Mouse (Mus musculus) skeletal muscle tissue, adult 2 months (tissue): ENCODE results near the gene Gm12248.
"Not testable (repeated sequence)": the region's sequence is repeated elsewhere in the genome, so short reads cannot be mapped to it uniquely, and the experiment has no call there.

ENCODE experiments used
- DNase-seq: peaks from one replicate; pipeline ENCODE4 v3.0.0-alpha.2; 2012; ENCODE audit warnings: low read depth, low spot score

Gene Gm12248

DNA sequence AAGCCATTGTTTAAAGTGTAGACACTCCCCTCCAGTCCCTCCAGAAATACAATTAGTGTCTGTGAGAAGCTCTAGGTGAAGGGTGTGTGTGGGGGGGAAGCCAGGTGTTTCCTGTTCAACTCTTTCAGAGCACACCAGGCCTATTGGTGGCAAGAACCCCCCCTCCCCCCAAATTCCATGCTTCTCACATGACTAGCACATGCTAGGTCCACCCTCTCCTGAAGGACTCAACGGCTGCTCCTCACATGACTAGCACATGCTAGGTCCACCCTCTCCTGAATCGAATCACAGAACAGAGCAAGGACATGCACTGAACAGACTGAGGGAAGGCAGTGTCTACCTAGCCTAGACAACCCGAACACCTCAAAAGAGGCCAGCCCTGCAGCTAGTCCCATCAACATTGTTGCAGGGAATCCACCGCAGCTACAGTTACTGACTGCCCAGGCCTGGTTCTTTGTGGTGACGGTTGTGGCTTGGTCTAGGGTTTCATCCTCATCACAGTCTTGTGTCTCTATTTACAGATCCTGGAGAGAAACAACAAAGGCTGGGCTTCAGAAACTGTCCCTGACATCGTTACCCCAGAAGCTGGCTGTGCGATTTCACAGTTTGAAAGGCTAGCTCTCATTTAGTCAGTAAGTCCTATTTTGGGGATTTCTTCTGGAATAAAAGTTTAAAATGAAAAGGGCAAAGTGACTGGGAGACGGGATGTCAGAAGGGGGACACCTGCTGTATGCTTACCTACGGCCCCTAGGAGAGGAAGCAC is 9.8 kb upstream of the Gm12248 start:
- DNase-seq = no peak

DNA sequence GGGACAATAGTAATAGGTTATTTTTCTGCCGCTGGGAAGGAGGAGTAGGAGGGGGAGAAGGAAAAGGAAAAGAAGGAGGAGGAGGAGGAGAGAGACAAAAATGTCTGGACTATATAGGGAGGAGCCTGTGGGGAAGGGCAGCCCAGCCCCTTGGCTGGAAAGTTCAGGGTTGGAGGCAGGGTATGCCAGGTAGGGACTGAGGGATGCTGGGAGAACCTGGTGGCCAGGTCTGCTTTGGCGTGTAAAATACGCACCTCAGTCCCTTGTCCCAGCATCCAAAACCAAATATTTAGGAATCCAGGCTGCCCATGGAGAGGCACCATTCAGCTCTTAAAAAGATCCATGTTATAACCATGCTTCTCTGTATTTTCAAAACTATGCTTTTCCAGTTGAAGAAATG is 9.2 kb upstream of the Gm12248 start:
- DNase-seq = no peak

DNA sequence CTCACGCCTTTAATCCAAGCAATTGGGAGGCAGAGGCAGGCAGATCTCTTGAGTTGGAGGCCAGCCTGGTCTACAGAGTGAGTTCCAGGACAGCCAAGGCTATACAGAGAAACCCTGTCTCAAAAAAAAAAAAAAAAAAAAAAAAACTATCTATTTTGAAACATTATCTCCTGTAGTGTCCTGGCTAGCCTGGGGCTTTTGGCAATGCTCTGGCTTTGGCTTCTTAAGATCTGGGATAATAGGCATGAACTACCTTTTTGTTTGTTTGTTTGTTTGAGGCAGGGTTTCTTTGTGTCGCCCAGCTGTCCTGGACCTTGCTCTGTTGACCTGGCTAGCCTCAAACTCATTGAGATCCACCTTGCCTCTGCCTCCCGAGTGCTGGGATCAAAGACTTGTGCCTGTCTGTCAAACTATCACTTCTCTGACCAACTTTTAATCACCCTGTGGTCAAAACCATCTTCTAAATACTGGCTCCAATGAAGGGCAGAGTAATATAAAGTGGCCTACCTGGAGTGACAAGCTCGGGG is 8.3 kb upstream of the Gm12248 start:
- DNase-seq = no peak

- no peak for DNase-seq
Measured at GRCm38 (mm10) chr11:58100006-58100405, 7.1 kb upstream of the Gm12248 start.

- DNase-seq = not testable (repeated sequence)
Measured at GRCm38 (mm10) chr11:58098366-58098720, 5.4 kb upstream of the Gm12248 start.

DNA sequence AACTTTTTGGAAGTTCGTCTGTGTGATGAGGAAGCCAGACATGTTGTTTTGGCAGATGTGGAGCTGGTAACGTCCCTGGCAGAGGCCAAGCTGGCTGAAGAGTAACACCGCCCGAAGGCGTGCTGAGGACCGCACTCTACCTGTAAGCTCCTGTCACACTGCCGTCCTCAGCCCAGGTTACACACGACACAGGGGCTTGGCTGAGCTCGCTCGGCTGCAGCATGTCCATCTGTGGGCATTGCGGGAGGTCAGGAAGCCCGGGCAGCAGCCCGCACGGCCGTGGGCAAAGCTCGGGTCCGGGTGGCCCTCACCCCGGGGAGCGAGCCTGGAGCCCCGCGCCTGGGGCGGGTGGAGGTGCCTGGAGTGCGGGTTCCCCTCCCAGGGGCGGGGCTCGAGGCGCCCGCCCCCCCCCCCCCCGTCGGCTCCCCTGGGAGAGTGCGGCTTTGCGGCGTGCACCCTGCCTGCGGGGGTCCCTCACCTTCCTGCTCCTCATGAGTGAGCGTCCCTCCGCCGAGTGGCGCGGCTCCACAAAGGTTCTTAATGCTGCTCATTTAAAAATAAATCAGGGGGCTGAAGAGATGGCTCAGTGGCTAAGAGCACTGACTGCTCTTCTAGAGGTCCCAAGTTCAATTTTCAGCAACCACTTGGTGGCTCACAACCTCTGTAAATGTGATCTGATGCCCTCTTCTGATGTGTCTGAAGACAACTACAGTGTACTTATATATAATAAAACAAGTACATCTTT is 4.9 kb upstream of the Gm12248 start:
- no peak for DNase-seq

DNA sequence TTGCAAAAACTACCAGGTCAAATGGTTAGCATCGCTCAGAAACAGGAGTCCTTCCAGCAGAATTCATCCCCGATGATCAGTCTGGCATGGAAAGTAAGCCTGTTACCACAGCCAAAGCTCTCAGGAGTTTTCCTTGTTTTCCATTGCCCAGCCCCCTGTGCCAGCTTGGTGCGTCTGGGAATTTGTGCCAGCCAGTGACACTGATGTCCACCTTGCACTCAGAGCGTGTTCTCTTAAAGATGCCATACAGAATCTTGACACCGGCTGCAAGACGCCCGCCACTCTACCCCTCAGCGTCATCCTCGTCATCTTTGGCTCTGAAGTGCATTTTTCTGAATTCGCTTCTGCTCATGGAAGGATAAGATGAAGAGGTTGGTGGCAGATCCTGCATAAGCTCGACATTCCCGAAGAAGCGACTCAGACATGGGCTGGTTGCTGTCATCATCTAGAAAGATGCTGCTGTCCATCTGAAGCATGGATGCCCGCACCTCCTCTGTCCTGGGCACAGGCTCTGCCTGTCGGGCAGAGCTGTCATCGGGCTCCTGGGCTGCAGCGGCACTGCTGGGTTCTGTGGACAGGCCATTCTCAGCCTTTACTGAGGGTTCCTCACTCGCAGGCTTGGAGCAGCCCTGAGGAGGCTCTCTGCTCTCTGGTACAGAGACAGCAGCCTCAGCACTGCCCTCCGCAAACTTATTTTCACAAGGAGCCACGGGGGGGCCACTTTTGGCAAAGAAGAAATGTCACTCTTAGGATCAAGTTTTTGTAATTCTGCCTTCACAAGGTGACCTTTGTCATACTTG is 4.1 kb upstream of the Gm12248 start:
- DNase-seq = no peak

DNA sequence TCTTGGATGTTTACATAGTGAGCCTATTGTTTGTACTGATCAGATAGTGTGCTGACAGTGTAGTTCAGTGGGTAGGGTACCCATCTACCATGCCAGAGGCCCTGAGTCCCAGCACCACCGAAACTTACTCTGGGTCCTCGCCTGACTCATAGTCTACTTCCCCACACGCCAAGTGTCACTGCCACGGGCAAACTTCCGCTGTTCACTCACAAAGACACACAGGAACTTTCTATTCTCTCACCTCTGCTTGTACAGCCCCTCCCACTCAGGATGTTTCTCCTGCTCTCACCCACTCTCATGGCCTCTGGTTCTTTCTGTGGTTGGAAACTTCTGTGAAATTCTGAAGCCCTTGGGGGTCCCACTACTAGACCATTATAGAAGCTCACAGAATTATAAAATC is 3.2 kb upstream of the Gm12248 start:
- DNase-seq = no peak

- no peak for DNase-seq
Measured at GRCm38 (mm10) chr11:58095561-58095960, 2.6 kb upstream of the Gm12248 start.

- DNase-seq = no peak
Measured at GRCm38 (mm10) chr11:58094766-58095165, 1.8 kb upstream of the Gm12248 start.

DNA sequence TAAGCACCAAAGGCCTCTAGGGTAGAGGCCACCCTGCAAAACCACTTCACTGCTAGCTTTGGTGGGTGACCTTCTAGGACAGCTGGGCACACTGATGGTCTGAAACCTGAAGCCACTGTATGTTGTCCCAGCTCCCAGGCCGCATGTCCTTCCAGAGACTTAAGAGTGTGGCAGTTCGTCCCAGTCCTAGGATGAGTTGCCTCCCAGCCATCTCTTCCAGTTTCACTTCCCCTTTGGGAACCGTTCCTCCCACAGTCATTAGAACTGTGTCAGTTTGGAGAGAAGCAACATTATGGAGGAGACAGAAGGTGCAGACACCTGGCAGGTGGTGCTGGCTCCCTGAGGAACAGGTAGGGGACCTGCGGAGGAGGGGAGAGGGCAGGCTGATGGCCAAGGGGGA is 393 bp downstream of the Gm12248 start:
- no peak for DNase-seq

DNA sequence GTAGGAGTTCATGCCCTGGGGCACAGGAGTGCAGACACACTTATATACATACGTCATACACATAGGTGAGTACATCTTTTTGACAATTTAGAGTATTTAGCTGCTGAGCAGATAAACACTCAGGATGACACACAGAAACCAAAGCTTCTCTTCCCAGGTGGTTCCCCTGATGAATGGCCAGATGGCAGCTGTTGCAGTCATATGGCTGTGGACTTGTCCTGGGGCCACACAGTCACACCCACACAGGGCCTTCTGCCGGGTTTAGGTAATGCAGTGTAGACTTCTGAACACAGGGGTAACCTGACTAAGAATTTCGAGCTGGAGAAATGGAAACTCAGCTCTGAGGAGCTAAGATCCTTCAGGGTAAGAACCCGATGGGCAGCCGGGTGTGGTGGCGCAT is 11.2 kb downstream of the Gm12248 start:
- no peak for DNase-seq

DNA sequence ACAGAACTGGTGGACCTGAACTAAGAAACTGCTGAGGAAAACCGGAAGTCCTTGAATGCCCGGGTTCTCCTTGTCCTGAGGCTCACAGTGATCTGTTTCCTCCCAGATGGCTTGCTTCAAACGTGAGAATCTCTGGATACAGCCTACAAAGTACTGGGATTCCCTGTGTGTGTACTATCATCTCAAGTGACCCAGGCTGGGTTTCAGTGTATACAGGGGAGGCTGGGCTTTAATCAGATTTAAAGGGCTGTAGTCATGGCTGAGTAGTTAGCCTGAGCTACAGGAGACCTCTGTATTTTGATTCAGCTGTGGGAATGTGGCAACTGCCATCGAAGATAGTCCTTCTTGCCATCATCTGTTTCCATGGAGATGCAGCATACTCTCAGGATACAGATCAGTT is 15.7 kb downstream of the Gm12248 start:
- DNase-seq = no peak

- no peak for DNase-seq
Measured at GRCm38 (mm10) chr11:58072978-58073377, 20.0 kb downstream of the Gm12248 start.

- no peak for DNase-seq
Measured at GRCm38 (mm10) chr11:58065025-58065424, 27.9 kb downstream of the Gm12248 start.

GRCm38 (mm10) chr11:58062586-58062985 is 30.3 kb downstream of the Gm12248 start:
- no peak for DNase-seq

DNA sequence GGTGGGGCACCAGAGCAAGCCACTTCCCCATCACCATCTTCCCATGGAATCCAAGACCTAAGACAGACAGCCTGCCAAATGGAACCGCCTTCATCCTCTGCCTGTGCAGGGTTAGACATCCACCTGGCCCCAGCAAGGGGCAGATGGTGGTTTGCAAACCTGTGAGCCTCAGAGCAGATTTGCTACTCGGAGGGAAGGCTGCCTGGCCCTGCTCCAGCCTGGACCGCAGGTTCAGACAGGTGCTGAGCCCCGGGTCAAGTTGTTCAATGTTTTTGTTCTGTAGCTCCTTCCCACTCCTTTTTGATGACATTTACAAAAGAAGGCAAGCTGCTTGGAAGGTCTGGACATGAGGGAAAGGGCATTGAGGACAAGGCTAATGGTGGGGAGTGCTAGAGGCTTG is 31.7 kb downstream of the Gm12248 start:
- DNase-seq = not testable (repeated sequence)

DNA sequence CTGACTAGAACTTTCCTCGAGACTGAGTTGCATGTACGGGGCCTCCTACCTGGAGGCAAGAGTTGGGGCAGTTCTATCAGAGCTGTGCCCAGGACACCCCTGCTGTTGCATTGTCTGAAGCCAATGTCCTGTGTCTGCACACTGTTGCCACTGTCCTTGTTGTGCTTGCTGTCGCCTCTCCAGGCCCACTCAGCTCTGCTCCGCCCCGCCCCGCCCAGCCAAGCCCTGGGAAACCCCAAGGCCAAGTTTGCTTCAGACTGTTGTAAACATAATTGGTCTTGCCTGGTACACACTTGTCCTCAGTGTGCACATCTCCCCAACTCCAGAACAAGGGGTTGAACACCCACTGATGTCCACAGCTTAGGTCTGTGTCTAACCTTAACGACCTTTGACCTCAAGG is 33.2 kb downstream of the Gm12248 start:
- DNase-seq = not testable (repeated sequence)

DNA sequence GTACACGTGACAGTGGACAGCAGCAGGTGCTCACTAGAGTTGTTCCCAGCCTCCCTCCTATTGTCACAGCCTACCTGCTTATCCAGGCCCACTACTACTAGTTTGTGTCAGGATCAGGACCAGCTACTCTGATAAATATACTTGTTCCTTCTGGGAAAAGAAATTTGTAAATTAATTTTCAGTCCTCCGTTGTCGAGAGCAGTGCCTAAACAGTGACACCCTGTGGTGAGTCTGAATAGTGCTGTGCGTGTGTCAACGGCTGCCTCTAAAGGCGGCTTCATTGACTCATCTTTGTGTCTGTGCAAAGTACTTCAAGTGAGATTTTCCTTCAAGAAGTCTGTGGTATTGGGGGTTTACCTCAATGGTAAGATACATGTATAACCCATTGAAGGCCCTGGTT is 35.5 kb downstream of the Gm12248 start:
- peak; percentile 13 for DNase-seq

GRCm38 (mm10) chr11:58046438-58046837 is 46.5 kb downstream of the Gm12248 start:
- DNase-seq = no peak

DNA sequence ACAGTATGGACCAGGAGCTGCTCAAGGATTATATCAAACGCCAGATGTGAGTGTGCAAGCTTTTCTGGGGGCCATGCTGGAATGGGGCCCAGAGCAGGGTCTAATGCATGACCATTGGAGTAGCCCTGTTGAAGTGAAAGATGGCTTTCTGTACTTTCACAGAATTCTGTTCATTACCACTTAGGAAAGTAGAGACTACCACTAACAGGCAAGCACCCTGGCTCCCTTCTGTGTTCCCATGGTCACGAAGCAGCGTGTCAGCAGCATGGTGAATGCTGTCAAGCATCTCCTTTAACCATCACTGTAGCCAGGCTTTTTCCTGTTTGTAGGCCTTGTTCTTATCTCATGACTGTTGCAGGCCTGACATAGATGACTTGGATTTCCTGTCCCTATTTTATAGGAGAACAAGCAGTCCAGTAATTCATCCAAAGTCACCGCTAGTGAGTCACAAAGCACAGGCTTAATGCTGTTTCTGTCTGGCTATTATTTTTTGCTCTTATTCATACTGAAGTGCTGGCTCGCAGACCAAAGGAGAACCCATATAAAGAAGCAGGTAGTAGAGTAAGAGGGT is 50.0 kb downstream of the Gm12248 start:
- no peak for DNase-seq

- no peak for DNase-seq
Measured at GRCm38 (mm10) chr11:58039027-58039426, 53.9 kb downstream of the Gm12248 start.
